Mouse (Mus musculus) kidney, postnatal 4 days (tissue): ENCODE measurements around the gene Bcas3.
A peak's percentile ranks its signal among the peaks of the same experiment; 100 is the strongest.
"Not testable (repeated sequence)": the region's sequence is repeated elsewhere in the genome, so short reads cannot be mapped to it uniquely, and the experiment has no call there.

Source experiments
- DNase-seq, 2 experiments: peaks; one replicate each; pipeline ENCODE4 v3.0.0; 2021; ENCODE audit warnings: mixed read lengths in 2 of 2

Gene Bcas3

DNA sequence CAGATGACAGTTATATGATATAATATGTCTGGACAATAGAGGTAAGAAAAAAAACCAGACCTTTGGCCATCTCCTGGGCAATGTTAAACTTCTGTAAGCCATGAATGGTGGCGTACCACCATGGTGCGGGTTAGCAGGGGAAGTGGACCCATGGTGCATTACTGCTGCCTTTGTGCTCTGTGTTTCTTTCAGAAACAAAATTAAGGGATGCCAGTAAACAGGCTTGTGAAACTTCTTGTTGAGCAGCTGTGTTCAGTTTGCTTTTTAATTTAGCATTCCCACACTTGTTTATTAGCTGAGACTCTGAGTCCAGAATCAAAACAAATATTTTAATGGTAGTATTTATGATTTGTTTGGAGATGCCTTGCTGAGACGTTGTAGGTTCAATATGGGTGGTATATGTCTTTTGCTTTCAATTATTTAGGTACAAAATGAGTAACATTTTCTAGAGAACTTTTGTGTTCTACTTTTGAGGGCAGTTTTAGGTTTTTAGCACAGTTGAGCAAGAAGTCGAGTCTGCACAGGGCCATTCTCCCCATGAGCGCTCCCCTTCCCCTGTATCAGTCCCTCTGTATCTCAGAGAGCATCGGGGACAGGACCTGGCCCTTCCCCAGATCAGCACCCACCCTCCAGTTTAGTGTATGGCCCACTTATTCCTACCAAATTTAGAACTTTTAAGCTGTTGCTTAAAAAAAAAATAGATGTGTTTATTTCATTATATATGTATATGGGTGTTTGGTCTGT lies 132.4 kb downstream of the Bcas3 start:
- no peak for DNase-seq

DNA sequence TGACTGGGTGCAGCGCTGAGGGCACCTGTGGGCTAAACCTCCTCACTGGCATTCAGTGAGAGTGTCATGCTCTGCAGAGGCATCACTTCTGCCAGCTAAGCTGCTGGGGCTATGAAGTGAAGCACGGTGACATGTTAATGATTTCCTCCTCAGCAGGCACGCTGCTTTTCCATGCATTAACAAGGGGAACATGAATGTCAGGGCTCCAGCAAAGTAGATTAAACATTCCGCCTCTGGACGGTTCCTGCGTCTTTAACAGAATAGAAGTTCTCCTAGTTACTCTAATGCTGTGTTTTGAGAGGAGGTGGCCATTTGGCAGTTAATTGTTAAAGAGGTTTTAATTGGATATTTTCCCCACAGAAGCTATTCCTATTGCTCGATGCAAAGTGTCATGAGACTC lies 134.5 kb downstream of the Bcas3 start:
- DNase-seq: peak; percentile 12 to 46

DNA sequence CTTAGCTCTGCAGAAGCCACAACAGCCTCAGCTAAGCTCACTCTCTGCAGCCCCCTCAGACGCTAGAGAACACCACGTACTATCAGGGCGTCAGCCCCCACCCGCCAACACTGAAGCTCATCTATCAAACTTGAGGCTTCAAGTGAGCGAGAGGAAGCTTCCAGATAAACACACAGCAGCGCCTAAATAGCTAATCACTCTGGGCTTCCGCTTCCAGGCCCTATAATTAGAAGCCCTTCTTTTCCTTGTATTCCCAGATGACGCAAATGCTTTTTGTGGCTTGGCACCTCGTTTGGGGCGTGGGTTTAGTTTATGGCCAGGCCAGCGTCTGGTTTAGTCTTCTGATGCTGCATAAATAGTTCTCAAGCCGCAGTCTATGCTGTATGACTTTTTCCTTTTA lies 139.3 kb downstream of the Bcas3 start:
- peak; percentile 61 to 71 for DNase-seq

DNA sequence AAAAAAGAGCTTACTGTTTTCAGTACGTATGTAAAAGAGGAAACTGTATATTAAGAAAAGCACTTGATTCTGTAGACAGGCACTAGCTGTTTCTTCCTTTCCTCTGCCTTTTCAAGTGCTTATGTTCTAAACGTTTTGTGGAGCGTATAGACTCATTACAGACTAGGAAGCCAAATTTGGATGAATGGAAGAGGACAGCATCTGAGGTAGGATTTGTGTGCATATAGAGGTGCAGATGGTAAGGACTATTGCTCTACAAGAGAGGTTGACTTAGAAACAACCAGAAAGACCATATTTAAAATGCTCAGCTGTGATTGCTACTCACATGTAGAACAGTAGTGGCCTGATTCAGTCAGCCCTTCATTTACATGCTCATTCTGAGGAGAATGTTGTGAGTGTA lies 139.7 kb downstream of the Bcas3 start:
- DNase-seq: no peak

DNA sequence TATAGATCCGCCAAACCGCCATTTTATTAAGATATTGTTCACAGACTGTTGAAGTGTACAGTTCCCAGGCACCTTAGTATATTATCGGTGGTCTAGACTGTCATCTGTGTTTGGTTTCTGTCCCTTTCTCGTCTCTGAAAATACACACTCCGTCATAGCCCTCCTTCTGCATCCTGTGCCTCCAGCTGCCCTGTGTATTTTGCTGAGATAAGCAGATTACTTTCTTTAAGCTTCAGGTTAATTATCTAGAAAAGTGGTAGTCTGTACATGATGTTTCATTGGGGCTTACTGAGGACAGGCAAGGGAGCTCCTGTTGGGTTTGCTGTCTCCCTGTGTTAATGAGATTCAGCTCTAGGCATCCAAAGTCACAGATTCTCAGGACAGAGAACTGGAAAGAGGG lies 146.6 kb downstream of the Bcas3 start:
- DNase-seq: no peak

DNA sequence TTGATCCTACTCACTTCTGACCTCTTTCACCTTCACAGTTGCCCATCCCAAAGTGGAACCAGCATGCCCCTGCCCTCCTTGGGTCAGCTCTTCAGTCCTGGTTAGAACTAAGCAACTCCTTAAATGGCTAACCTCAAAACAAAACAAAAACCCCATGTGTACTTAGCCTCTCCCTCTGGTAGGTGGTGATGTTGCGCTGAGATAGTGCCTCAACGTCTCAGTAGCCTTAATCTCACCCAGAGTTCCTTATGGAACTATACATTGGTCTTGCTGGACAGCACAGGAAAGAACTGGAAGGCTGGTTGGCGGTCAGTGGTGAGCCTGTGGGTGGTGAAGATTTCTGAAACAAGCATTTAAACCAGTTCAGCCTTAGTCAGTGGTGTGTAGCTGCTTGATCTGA lies 149.1 kb downstream of the Bcas3 start:
- no peak for DNase-seq

DNA sequence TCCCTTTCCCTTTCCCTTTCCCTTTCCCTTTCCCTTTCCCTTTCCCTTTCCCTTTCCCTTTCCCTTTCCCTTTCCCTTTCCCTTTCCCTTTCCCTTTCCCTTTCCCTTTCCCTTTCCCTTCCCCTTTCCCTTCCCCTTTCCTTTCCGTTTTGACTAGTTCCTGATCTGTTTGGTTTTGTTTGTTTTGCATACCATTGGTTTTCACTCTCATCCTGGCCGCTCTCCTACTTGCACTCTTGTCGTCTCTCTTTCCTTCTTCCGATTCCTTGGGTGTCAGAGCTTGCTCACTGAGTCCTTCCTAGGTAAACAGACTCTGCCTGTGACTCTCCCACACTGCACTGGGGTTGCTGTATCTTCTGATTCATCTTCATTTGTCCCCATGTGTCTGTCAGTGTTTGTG lies 151.8 kb downstream of the Bcas3 start:
- DNase-seq: not testable (repeated sequence)

DNA sequence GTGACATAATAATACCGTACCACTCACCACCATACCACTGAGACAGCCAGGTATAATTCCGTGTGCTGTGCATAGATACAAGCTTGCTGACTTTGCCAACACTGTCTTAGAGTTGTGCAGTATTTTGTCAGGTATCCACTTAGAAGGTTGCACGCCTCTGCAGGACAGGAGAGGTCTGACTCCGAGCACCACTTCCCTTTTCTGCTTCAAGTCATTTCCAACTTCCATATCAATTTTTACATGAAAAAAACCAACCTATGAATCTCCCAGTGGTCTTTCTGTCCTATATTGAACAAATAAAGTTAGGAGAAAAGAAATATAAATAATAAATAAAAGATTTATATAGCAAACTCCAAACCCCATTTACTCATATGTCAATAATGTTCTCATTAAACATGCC lies 152.8 kb downstream of the Bcas3 start:
- DNase-seq: no peak

DNA sequence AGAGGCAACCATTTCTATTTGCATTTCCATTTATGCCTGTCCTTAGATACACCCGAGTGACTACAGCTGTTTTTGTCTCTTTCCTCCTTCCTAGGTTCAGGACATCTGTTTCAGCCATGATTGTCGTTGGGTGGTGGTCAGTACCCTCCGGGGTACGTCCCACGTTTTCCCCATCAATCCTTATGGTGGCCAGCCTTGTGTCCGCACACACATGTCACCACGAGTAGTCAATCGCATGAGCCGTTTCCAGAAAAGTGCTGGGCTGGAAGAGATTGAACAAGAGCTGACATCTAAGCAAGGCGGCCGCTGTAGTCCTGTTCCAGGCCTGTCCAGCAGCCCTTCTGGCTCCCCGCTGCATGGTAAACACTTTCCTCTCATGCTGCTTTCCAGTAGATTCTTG lies 156.4 kb downstream of the Bcas3 start:
- DNase-seq: no peak

DNA sequence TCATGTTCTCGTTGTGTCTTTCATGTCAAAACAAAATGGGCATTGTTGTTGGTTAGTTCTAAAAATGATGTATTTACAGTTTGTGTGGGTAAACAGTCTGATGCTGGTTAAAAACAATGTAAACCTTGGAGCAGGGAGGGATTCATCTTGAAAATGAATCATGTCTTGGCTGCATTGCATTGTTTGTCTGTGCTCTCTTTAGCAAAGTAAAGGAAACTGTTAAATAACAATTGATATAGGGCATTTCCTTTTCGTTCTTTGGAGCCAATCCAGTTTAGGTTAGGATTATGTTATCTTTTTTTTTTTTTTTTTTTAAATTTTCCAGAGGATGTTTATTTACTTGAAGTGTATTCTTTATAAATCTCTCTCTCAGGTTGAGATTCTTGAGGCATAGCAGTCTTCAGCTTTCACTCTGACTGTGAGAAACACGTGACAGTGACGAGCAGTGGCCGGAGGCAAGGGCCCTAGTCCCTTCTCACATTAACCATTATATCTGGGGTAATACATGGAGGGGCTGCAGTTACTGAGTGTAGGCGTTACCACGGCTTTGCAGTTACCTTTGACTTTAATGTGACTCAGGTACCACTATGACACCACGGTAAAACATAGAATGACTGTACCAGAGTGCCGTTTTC lies 158.4 kb downstream of the Bcas3 start:
- no peak for DNase-seq

DNA sequence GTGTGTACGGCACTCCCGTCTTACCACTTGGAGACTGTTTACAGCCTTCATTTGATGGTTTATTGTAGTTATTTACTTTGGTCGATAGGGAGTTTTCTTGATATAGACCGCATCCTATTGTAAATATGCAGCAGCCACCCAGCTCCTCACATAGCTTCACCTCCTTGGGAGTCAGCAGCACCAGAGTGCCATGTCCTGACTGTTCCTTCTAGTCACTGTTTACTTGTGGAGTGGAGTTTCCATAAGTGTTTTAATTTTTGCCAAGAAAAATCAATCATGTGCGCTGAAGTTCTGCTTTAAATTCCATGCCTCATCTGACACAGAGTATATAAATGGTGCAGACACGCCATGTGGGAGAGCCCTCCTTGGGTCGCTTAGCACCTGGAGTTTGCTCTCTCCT lies 163.8 kb downstream of the Bcas3 start:
- no peak for DNase-seq

DNA sequence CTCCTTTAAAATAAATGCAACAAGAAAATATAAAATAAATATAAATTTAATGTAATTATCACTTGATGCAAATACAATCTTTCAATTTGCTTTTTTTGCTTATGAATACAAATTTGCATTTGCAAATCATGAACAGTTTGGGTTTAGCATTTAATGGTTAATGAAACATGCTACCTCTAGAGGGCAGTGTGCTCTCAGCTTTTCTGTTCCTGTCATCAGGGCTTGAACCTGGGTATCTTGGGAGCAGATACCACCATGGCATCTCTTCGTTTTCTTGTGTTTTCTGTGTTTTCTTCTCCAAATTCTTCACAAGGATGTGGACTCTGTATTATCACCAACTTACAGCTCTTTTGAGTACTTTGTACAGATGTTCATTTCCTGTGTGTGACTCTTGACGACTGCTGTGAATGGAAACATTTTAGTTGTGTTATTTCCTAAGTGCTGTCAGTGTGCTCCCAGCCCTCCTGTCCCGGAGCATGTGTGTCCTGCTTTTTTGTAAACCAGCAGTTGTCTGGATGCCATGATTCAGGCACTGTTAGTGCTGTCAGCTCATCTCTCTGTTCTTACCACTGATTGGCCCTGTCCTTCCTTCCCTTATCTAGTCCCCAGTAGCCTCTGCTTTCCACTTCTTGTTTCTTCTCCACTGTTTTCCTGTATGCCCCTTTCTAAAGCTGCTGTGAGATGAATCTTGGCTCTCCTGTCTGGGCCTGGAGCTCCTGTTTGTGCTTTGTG lies 165.2 kb downstream of the Bcas3 start:
- peak; percentile 41 to 43 for DNase-seq

DNA sequence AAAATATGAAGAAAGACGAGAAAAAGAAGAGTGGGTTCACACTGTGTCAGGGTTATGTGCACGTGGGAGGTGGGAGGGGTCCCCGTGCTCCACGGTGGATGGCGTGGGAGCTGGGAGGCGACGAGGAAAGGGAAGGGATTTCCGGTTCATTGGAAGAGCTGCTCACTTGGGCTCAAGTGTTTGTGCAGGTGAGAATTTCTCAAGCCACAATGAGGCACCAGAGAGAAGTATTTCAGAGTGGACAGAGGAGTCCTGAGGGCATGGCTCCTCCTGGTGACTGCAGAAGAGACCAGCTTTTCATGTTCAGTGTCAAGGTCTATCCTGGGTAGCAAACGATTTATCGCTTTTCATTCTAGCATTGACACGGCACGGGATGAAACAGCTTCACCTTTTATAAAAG lies 167.3 kb downstream of the Bcas3 start:
- peak; percentile 9 to 28 for DNase-seq

DNA sequence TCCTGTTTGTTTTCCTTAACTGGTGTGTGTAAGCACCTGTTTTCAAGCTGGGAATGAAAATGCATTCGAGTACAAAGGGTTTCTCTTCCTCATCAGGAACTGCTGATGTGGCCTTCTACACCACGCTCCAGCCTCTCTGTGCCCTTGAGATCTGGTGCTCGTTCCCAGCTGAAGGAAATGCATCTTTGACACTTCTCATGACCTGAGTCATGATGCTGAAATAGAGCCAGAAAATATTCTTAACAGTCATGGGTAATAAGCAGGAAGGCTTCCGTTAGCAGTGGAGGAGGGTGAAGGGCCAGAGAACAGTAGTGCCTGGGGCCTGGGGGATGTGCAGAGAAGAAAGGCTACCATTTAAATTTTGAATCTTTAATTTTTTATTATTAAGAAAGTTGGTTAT lies 168.0 kb downstream of the Bcas3 start:
- peak; percentile 12 to 28 for DNase-seq

DNA sequence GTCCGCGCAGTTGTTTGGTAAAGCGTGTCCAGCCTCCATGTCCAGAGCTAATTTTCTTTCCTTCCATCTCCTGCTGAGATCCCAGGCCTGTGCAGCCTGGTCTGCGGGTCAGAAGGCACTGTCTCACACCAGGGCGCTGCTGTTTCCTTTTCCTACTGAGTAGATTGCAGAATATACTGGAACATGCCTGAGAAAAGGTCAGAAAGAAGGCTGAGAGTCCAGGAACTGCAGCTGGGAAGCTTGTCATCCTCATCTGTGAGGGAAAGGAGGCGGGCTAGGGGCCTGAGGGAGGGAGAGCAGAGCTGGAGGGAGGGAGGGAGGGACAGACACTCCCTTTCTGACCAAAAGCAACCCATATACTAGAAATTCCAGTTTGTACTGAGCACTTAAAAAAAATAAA lies 170.7 kb downstream of the Bcas3 start:
- DNase-seq: peak; percentile 56 to 70

DNA sequence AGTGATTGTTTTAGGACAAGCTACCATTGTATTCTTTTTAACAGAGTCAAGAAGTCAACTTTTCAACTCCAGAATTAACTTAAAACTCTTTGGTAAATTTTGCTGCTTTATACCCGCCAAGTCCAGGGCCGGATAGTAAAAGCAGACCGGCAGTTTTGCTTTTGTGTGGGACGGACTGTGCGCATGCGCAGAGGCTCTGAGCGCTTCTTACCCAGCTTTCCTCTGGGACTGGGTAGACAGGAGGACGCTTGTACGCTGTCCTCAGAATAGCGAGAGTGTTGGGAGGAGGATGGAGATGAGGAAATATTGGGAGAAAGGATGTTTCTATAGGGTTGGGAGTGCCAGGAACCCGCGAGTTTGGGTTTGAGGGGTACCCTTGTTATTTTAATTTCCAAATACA lies 171.2 kb downstream of the Bcas3 start:
- DNase-seq: peak; percentile 85 to 87

DNA sequence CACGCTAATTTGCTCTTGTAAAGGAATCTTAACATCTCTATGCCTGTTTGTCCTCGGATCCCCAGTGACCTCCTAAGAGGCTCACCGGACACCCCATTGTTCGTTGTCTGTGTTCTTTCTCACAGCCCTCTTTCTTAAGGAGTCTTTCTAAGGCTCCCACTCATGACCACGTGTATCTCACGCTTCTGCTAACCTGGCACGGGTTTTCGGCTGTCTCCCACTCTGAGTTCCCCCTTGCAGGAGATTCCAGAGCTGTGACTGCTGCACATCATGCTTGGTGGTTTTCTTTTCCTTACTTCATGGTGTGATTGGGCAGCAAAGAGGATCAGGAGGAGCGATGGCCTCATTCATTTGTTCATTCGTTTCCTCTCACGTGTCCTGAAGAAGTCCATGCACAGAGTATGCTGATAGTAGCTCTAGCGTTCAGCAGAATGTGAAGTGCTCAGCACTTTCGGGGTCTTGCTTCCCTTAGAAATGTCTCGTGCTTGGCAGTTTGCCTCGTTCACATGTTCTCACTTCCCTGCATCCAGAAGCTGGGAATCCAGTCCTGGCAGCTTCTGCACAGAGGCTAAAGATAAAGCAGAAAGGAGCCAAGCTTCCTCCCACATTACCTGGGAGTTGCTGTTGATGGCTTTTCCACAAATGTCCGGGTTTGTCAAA lies 172.0 kb downstream of the Bcas3 start:
- DNase-seq: peak; percentile 68 to 80

DNA sequence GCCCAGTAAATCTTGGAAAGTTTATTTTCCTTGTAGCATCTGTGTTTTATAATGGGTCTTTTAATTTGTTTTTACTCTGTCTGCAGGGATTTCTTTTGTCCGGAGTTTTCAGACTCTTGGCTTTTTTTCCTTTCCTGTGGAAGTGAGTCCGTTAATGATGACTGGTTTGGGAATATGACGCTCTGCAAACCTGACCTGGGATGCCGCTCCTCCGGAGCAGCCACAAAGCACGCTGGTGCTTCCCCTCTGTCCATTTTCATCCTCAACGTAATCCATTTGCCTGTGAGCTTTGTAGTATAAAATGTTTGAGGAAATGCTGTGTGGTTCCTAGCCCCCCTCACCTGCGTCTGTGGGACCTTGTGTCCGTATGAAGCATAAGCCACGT lies 172.5 kb downstream of the Bcas3 start:
- DNase-seq: peak in 1 of 2 experiments; percentile 38

DNA sequence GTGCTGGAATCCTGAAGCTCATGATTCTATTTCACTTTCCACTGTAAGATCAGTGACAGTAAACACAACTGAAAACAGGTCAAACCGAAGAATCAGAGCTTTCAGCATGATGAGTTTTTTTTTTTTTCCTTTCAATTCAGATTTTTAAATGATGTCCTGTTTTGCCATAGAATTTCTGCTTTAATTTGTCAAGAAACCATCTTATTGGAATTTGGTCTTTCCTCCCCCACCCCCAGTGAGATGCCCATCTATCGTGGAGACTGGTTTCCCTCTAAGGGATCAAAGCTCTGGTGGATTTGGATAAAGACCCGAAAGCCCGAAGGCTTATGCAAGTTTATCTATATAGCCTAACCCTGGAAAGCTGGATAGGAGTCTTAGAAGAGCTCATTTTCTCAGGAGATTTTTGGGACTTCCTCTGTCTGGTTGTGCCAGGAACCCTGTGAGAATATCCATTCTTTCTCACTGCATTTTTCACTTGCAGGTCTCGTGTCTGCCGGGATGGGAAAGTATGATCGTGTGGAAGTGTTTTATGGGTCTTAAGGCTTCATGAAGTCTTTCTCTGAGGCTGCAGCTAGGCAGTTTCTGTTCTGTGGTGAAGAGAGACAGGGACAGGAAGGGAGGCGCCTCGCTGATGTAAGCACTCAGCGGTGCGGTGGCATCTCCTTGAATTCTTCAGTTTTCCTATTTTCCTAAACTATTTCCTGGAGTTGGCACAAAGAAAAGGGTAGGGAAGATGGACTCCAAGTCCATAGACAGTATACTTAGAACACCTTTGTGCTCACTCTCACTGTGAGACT lies 173.2 kb downstream of the Bcas3 start:
- DNase-seq: peak in 1 of 2 experiments; percentile 39

DNA sequence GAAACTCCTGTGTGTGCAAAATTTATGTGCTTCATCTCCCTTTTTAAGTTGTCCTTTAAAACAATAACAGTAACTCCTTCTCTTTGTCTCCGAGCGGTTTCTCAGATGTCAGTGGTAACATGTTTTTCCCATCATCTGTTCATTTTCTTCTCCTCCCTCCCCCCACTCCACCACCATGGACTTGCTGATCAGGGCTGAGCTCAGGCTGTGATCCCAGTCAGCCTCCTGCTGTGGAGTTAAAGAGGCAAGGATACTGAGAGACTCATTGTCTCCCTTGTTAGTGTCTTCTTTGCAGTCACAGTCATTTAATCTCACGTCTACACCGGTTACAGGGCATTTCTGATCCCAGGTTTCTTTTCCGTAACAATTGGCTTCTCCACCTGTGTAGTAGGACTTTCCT lies 174.3 kb downstream of the Bcas3 start:
- DNase-seq: peak in 1 of 2 experiments; percentile 25

DNA sequence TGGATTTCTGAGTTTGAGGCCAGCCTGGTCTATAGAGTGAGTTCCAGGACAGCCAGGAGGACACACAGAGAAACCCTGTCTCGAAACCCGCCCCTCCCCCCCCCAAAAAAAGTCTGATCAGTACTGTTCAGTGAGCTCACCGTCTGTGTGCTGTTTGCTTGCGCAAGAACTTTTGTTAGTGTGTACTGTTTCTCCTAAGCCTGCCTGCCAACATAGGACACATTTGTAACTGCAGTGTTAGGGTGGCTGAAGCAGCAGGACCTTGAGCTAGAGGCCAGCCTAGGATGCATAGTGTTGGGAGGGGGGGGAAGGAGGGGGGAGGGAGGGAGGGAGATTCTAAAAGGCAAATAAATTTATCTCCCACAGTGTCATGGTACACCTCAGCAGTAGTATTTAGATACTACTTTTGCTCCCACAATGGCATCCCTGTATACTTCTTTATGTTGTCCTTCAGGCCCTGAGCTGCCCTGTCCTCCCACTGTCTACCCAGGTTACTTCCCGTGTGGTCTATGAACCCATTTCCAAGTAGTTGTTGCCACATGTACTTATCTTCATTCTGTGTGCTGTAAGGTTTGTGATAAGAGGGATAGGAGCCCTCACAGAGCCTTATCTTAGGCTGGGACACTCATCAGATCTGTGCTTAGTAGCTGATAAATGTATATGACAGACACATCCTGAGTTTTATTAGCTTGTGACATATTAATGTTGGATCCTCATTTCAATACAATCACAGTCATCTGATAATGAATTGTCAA lies 176.7 kb downstream of the Bcas3 start:
- no peak for DNase-seq

DNA sequence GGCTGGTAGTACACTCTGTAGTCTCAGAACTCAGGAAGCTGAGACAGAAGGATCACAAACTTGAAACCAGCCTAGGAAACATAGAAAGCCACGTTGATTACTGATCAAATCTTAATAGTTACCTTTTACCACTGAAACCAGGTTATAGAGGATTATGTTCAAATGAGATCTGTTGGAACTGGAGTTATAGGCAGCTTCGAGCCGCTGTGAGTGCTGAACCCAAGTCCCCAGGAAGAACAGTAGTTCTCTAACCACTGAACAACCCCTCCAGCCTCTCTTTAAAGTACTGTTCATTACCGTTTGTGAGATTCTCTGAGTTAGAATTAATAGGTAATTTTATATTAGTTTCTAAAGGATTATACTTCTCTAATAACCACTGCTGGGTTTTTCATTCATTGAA lies 188.0 kb downstream of the Bcas3 start:
- no peak for DNase-seq
